Mouse (Mus musculus): ENCODE data around the gene Shb. TPM values are rescaled to one million over a fixed set of nuclear protein-coding genes. Genes with fewer than 3 reads are reported as not detected.
A peak's percentile ranks its signal among the peaks of the same experiment; 100 is the strongest.

Gene Shb
- polyA plus RNA-seq, 1 experiment = 29.4 TPM

DNA sequence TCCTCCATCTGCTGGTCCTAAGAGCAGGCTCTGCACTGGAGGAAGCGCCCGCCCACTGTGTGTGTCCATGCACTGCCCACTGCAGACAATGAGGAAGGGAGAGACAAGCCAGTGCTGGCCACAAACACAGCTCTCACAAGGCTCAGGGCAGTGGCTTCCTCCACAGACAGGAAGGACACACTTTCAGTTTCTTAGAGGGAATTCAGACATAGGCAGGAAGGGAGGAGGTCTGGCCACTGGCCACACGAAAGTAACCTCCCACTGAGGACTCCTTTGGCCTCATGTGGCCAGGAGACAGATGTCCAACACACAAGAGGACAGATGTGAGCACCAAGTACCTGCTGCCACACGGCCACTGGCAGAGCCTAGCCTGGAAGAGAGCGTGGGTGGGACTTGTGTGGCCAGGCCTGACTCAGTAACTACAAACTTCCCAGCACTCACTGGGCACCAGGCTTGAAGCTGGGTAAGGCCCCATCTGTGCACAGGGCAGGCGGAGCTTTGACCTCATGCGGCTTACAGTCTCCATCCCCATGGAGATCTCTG, 79.6 kb downstream of the Shb start:
- DNase-seq (ENCODE audit: low spot score) = no peak

DNA sequence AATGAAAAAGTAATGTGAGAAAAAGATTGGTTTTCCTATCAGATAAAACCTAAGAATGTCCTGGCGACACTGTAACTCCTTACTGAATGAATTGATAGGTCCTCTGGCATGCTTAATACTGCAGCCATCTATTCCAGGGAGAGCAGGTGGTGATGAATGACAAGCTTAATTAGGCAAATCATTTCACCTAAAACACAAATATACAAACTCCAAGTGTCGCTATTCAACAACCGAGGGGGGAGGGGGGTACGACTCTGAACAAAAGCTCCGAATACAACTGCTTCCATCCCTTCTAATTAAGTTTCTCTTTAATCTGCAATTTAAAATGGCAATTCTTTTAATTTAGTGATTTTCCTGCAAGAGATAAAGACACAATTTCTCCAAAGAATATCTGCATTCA, 83.3 kb downstream of the Shb start:
- no peak for DNase-seq (ENCODE audit: low spot score)

DNA sequence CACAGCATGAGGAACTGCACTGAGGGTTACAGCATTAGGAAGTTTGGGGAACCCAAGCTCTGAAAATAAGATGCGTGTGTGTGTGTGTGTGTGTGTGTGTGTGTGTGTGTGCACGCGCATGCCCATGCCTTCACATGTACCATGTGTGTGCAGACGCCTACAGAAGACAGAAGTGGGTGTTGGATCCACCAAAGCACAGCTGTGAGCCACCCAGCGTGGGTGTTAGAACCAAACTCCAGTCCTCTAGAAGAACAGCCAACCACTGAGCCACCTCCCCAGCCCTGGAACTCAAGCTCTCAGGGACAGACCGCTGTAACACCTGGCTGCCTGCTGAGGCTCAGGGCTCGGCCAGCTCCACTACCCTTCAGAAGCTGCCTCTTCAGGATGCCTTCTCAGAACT, 83.8 kb downstream of the Shb start:
- no peak for DNase-seq (ENCODE audit: low spot score)

DNA sequence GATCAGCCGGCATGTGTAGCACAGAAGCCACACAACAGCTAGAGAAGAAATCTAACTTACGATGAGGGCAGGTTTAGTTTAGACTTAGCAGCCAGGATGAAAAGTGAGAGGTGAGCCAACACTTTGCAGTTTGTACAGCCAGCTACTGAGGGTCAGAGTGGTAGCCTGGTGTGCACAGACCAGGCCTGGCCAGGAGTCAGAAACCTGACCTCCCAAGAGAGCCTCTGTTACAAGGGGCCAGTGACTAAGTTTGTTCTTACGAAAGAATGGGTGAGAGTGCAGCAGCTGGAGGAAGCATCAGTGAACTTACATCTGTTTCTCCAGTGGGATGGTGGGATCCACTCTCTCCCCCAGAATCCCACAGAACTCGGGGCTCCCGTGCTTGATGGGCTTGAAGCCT, 85.1 kb downstream of the Shb start:
- DNase-seq (ENCODE audit: low spot score) = no peak

DNA sequence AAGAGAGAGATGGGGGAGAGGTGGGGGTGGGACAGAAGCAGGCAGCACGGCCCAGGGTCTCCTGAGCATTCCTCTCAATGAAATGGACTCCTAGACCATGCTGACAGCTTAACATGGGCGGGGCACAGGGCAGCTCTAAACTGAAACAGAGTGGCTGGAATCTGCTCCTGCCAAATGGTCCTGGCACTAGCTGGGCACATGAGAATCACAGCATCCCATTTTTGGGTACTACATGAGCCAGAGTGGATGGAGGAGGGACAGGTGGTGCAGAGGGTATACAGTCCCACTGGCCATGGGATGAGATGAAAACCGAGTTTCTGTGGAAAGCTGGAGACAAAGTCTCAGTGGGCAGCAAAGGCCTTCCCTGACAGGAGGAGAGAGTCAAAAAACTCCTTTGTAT, 87.0 kb downstream of the Shb start:
- no peak for DNase-seq (ENCODE audit: low spot score)

DNA sequence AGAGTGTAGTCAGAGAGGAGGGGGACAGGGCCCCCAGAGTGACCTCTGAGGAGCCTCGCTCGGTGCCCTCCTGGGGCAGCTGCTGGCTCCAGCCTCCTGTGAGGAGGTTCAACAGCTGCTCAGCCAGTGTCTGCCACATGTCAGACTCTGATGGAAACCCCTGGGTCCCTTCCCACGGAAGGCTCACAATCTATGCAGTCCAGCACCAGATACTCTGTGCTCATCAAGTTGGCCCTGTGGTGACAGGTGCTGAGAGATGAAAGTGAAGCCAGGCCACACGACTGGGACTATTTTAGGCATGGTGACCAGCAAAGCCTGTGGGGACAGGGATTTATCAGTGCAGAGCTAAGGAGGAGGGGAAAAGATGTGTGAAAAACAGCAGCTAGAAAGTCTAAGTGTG, 87.5 kb downstream of the Shb start:
- no peak for DNase-seq (ENCODE audit: low spot score)

DNA sequence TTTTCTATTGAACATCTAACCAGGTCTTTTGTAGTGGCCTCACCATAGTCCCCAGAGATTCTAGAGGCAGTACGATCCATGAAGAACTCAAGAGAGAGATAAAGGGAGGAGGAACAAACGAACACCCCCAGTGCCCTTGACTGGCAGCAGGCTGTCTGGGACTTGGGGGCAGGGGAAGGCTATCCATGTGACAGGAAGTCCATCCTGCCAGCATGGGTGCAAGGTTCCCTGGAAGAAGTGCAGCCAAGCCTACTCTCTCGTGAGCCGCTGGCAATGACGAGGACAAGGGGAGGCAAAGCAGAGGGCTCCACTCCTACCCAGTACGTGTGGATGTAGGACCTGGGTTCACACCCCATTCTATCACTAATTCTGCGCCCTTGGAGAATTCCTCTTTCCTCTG, 88.6 kb downstream of the Shb start:
- no peak for DNase-seq (ENCODE audit: low spot score)

DNA sequence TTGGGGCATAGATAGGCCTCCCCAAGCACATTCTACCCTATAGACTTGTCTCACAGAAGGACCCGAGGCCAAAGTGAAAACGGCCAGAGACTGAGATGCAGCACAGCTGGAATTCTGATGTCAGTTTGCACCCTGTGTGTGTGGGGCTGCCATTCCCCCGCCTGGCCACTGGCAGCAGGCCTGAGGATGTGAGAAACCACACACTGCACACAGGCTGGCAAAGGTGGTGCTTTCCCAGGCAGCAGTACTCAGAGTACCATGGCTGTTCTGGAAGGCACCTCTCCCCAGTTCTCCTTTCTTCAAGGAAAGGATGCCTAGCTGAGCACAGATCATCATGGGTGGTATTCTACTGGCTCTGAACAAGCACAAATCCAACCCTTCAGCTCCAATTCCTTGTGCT, 90.0 kb downstream of the Shb start:
- no peak for DNase-seq (ENCODE audit: low spot score)

DNA sequence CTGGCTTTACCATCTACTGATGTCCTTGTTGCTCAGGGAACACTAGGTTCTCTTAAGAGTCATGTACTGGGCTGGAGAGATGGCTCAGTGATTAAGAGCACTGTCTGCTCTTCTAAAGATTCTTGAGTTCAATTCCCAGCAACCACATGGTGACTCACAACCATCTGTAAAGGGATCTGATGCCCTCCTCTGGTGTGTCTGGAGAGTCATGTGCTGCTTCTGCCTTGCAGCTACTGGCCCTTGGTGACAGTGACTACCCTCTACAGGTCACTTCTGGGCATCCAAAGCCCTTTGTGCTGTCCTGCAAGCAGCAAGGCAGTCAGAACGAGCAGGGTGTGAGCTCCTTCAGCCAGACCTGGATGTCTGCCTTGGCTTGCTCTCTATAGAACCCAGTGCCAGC, 90.5 kb downstream of the Shb start:
- no peak for DNase-seq (ENCODE audit: low spot score)

DNA sequence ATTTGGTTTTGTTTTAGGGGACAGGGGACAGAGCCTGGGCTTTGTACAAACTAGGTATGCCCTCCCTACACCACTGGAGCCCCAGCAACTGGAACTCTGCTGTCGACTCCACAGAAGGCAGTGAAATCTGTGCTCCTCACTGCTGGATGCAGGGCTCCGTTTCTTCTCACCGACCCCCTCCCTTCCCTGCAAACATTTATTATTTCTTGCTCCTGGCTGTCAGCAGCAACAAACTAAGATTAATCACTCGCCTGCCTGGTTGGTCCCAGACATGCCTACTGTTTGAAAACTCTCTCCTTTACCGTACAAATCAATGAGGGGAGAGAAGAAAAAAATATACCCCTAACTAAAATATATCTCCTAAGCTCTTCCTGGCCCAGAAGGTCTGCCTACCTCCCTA, 93.0 kb downstream of the Shb start:
- no peak for DNase-seq (ENCODE audit: low spot score)

DNA sequence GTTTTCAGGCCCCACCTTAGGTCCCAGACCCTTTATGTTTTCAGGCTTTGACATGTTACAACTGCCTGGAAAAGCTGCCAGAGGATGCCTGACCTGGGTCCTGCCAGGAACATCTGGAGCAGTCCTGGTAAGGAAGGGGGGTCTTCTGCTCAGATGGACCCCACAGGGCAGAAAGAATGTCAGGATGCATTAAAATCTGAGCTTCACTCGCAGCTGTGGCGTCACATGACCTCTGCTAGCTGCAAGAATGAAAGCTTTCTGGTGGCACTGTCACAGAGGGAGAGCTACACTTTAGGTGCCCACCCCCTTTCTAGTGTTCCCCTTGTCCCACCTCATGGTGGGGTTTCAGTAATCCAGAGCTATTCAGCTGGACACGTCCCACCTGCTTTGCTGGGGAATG, 95.3 kb downstream of the Shb start:
- DNase-seq (ENCODE audit: low spot score) = no peak

DNA sequence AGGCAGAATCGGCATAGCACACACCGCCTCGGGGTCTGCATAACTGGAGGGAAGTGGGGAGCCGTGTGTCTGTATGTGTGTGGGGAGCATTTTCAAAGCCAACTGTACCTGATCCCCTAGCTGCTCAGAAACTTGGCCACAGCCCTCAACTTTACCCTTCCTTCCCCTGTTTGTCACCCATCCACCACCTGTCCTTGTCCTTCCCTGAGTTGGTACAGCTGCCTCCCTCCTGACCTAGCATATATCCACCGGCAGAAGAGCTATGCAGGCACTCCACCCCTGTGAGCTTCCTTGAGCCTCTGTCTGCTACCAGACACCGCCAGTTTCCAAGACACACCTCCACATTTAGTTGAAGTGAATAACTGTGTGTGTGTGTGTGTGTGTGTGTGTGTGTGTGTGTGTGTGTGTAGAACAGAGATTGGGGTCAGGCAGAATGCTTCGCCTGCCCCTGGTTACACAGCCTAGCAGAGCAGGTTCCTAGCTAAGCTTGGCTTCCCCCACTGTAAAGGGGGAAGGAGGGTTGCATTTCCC, 95.8 kb downstream of the Shb start:
- DNase-seq (ENCODE audit: low spot score) = no peak

DNA sequence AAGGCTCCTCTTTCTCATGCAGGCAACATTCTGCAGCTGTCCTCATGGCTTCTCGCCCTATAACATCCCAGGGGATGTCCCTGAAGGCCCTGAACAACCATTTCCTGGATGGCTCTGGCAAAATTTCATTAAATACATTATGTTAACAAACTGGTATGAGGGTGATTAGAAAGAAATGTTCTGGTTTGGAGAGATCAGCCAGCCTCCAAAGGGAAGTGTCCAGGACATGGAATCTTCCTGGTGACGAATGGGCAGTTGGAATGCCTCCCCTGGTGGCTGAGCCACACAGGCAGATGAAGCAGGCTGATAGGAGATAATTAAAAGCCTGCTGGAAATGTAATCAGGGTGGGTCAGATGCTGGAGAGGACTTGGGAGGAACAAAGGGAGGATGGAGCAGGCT, 96.4 kb downstream of the Shb start:
- no peak for DNase-seq (ENCODE audit: low spot score)

DNA sequence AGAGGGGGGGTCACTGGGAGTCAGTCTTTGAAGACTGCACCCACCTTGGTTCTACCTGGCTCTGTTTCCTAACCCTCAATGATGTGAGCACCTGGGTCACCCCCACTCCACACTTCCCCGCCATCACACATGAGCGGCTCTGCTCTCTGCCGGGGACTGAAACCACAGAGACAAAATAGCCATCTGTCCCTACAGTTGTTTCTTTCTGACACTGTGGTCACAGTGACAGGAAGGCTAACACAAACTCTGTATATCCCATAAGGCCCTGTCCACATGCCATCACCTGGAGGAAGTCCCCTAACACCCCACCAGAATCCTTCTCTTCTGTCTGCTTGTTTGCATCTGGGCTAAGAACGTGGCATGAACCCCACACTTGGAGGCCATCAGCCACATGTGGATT, 97.6 kb downstream of the Shb start:
- DNase-seq (ENCODE audit: low spot score) = no peak

DNA sequence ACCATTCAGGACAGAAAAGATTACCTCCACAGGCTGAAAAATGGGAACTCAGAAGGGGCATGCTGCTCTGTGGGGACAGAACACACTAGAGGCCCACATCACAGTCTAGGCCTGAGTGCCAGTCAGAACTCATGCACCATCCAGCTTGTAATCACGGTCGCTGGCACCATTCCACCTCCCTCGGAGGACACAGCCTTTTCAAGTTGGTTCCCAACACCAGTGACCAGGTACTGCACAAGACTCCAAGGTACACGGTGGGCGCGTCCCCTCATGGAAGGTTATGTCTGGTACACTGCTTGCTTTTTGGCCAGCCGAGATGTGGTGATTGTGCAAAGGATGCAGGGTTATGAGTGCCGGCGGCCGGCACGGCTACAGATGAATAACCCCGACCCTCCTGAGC, 98.2 kb downstream of the Shb start:
- DNase-seq (ENCODE audit: low spot score) = no peak

DNA sequence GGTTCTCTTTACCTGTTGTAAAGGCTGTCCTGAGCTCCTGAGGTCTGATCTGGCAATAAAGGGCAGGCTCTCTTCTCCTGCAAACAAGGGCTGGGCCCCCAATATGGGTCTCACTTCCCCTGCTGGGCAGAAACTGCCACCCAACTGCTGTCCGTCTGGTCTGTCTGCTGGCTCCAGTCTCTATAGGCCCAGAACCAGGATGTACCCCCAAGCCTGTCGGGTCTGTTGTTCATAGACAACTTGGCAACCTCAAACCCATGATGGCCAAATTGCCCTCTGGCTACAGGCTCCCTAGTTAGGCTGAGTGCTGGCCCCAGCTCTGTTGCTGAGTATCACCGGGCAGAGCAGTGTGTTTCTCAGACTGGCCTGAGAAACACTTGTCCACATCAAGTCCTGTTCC, 100.5 kb downstream of the Shb start:
- no peak for DNase-seq (ENCODE audit: low spot score)

DNA sequence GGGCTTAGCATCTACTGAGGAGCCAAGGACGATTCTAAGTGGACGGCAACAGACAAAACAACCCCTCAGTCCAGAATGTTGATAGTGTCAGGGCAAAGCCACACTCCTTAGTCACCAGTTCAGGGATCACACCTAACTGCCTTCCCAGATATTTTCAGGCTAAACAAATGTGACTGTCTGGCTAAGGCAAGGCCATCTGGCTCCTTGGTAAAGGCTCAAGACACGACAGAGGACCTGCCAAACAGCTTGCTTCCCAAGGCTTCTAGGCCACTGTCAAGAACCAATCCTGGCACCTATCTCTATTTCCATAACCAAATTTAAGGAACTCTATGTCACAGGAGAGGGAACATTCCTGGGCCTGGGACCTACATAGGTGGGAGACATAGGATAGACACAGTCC, 101.0 kb downstream of the Shb start:
- DNase-seq (ENCODE audit: low spot score) = no peak

DNA sequence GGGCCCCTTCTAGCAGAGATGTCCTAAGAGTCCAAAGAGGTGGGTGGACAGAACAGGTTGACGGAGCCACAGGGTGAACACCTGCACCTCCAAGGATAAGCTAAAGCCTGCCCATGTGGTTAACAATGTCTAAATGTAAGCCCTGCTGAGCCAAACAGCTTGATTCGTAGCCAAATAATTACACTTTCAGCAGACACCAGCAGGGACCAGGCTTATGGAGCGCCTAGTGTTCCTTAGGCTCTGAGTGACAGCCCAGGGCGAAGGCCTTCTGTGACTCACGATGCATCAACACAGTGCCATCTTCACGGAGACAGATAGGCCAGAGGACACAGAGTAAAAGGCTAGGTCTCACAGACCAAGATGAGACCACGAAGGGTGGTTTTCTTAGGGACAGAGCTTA, 102.8 kb downstream of the Shb start:
- no peak for DNase-seq (ENCODE audit: low spot score)

DNA sequence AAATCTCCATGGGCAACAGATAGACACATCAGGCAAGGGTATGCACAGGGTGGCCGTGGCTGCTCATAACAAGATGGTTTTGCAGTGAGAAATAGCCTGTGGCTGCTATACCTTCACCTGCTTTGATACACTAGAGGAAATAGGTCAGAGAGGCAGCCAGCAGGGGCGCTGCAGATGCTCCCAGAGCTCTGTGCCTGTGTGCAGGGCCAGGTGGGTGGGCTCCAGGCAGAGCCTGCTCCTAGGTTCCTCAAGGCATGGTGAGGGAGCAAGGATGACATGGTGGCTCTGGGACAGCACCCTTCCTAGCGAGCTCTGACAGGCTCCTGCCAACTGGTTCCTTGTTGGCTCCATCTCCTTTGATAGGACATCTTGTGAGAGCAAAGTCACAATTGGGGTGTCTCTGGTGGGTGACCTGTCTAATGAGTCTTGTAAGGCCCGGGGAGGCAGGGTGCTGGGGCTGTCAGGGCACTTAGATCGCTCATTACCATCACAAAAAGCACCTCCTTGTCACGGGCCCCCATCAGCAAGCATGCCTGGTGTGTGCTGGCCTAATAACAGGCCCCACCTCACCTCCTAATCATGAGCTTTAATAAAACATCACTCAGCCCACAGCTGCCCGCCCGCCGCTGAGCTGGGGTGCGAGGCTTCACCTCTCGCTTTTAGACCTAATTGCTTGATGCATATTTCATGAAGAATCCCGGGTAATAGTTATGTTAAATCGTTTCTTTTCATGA, 105.4 kb downstream of the Shb start:
- no peak for DNase-seq (ENCODE audit: low spot score)

DNA sequence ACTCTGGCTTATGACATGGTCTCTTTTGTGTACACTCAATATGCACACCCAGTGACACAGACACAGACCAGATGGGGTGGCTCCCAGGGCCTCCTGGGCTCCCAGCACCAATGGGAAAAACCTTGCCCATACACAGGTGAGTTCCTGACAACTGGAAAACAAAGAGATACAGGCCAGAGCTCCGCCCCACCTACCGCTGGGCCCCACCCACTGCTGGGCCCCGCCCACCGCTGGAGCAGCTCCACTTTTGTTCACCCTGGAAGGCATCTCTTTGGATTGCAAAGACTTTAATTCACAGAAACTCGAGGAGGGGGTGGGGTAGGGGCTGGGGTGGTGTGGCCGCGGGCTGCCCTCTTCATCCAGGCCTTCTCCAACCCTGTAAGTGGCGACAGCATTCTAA, 108.9 kb downstream of the Shb start:
- DNase-seq (ENCODE audit: low spot score) = no peak

DNA sequence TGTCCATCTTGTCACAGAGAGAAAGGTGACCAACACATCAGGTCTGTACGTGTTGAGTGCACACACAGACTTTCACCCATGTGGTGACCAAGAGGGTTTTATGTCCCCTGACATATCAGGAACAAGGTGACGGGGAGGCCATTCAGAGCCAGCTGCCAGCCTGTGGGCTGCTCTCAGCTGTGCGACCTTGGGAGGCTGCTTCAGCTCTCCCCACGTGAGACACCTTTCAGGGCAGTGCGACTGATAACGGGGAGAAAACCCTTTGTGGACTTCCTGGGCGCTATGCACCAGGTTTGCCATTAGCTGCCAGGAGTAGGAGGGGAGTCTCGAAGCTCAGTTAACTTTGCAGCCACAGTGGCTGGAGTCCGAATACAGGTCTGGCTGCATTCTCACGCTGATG, 109.6 kb downstream of the Shb start:
- DNase-seq (ENCODE audit: low spot score) = no peak

DNA sequence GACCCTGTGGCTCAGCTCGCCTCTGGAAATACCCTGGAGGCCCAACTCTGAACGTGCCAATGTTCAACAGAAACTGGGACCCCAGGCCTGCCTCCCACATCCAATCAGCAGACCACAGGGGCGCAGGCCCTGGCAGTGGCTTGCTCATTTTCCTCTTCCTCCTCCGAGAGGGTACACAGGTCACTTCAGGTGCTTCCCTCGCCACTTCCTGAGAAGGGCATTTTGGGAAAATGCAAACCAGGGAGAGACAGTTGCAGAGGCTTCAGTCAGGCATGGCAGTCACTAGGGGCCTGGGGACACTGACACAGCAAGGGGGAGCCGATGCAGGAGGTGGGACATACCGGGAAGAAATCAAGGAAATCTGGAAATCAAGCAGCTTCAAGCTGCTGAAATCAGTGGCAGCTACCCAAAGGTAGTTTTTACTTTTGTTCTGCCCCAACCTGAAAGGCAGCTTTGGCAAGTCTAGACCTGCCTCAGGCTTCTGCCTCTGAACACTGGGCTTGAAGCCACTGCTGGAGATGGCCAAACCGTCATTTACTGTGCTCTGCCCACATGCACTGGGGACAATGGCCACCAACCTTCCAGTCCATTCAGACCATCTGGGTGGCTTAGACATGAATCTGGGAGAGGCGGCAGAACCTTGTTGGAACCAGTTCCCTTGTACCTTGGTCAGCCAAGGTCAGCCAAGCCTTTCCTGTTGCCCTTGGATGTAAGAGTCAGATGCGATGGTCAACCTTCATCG, 110.6 kb downstream of the Shb start:
- peak; percentile 39 for DNase-seq (ENCODE audit: low spot score)

DNA sequence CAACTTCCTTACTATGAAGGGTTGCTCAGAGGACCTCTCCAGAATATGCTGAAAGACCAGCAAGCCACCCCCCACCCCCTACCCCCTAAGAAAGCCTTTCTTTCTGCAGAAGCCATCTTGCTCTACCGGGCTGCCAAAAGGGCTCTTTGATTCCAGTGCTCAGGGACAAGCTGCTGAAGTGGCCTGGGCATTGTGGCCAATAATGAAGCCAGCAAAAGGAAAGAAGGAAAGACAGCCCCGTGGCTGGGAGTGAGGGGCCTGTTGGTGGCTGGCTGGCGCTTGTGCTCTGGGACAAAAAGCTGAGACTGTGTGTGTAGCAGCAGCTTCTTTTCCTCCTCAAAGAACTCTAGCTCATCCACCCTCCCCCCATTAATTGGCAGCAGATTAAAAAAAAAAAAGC, 111.5 kb downstream of the Shb start:
- DNase-seq (ENCODE audit: low spot score) = no peak

Data from urinary bladder, adult 2 months (tissue).